Mouse (Mus musculus): ENCODE results near the gene Cacna1s. TPM values are rescaled to one million over a fixed set of nuclear protein-coding genes. Genes with fewer than 3 reads are reported as not detected.
A peak's percentile ranks its signal among the peaks of the same experiment; 100 is the strongest.

The Cacna1s gene
- polyA plus RNA-seq, 1 experiment: 3.4 TPM

- Histone ChIP-seq H3K4me3 (ENCODE audit: low read depth, low read length) (peak within 1 kb of the TSS; percentile 76), H3K36me3 (ENCODE audit: control insufficient read depth, insufficient read depth, low read length) (no peaks in the 10 kb centered on the region), H3K4me1 (ENCODE audit: control insufficient read depth, insufficient read depth, insufficient read length, low read length) (peaks cover 47% of the 10 kb centered on the region), H3K27me3 (ENCODE audit: control insufficient read depth, insufficient read depth, low read length) (no peaks in the 10 kb centered on the region), H3K27ac (ENCODE audit: insufficient read depth, low read depth, low read length) (peak within 1 kb of the TSS; percentile 77)
- 2% methylated on average over 42 of the region's 42 CpGs for WGBS
- no peak for TF ChIP-seq CTCF (IDR thresholded peaks at IDR 0.05; ENCODE audit: extremely low read depth, insufficient read length, insufficient replicate concordance, low read depth, low read length)
- TF ChIP-seq POLR2A (IDR thresholded peaks at IDR 0.05; ENCODE audit: low read depth, low read length): peak; percentile 79
These were observed 78.5 kb downstream of the Cacna1s start, which contains the start of gene Kif21b for GRCm38 (mm10) chr1:136130951-136131558. Gene Kif21b (plus strand): TSS chr1:136131389.

GRCm38 (mm10) chr1:136131603-136132291 lies 79.2 kb downstream of the Cacna1s start:
- whole genome bisulfite sequencing: 2% methylated on average over 43 of the region's 43 CpGs
- peak overlapping the region; percentile 76 for H3K4me3 ChIP-seq (ENCODE audit: low read depth, low read length)
- no peaks in the 10 kb centered on the region for H3K27me3 ChIP-seq (ENCODE audit: control insufficient read depth, insufficient read depth, low read length)
- TF ChIP-seq POLR2A (IDR thresholded peaks at IDR 0.05; ENCODE audit: low read depth, low read length): no peak
- TF ChIP-seq CTCF (IDR thresholded peaks at IDR 0.05; ENCODE audit: extremely low read depth, insufficient read length, insufficient replicate concordance, low read depth, low read length): no peak
- H3K27ac ChIP-seq (ENCODE audit: insufficient read depth, low read depth, low read length): peak overlapping the region; percentile 77
- peaks cover 49% of the 10 kb centered on the region for H3K4me1 ChIP-seq (ENCODE audit: control insufficient read depth, insufficient read depth, insufficient read length, low read length)
- no peaks in the 10 kb centered on the region for H3K36me3 ChIP-seq (ENCODE audit: control insufficient read depth, insufficient read depth, low read length)

- H3K4me1 ChIP-seq (ENCODE audit: control insufficient read depth, insufficient read depth, insufficient read length, low read length): peaks cover 48% of the 10 kb centered on the region
- TF ChIP-seq CTCF (IDR thresholded peaks at IDR 0.05; ENCODE audit: extremely low read depth, insufficient read length, insufficient replicate concordance, low read depth, low read length): no peak
- no peak for TF ChIP-seq POLR2A (IDR thresholded peaks at IDR 0.05; ENCODE audit: low read depth, low read length)
- no peaks in the 10 kb centered on the region for H3K27me3 ChIP-seq (ENCODE audit: control insufficient read depth, insufficient read depth, low read length)
- WGBS: 65% methylated on average over 10 of the region's 10 CpGs
- peak overlapping the region; percentile 77 for H3K27ac ChIP-seq (ENCODE audit: insufficient read depth, low read depth, low read length)
- H3K36me3 ChIP-seq (ENCODE audit: control insufficient read depth, insufficient read depth, low read length): no peaks in the 10 kb centered on the region
- H3K4me3 ChIP-seq (ENCODE audit: low read depth, low read length): peak overlapping the region; percentile 76
These were observed 80.0 kb downstream of the Cacna1s start for GRCm38 (mm10) chr1:136132386-136133201.

GRCm38 (mm10) chr1:136133570-136134240 lies 81.2 kb downstream of the Cacna1s start:
- peak overlapping the region; percentile 97 for H3K27ac ChIP-seq (ENCODE audit: insufficient read depth, low read depth, low read length)
- peaks cover 55% of the 10 kb centered on the region for H3K4me1 ChIP-seq (ENCODE audit: control insufficient read depth, insufficient read depth, insufficient read length, low read length)
- no peak for TF ChIP-seq CTCF (IDR thresholded peaks at IDR 0.05; ENCODE audit: extremely low read depth, insufficient read length, insufficient replicate concordance, low read depth, low read length)
- no peak for TF ChIP-seq POLR2A (IDR thresholded peaks at IDR 0.05; ENCODE audit: low read depth, low read length)
- WGBS: 22% methylated on average over 13 of the region's 13 CpGs
- H3K36me3 ChIP-seq (ENCODE audit: control insufficient read depth, insufficient read depth, low read length): no peaks in the 10 kb centered on the region
- no peaks in the 10 kb centered on the region for H3K27me3 ChIP-seq (ENCODE audit: control insufficient read depth, insufficient read depth, low read length)
- H3K4me3 ChIP-seq (ENCODE audit: low read depth, low read length): peak overlapping the region; percentile 39

GRCm38 (mm10) chr1:136134547-136134946 lies 82.0 kb downstream of the Cacna1s start:
- Histone ChIP-seq H3K27me3 (ENCODE audit: control insufficient read depth, insufficient read depth, low read length) (no peaks in the 10 kb centered on the region), H3K4me1 (ENCODE audit: control insufficient read depth, insufficient read depth, insufficient read length, low read length) (peaks cover 50% of the 10 kb centered on the region), H3K27ac (ENCODE audit: insufficient read depth, low read depth, low read length) (peak overlapping the region; percentile 97), H3K36me3 (ENCODE audit: control insufficient read depth, insufficient read depth, low read length) (no peaks in the 10 kb centered on the region), H3K4me3 (ENCODE audit: low read depth, low read length) (peak overlapping the region; percentile 6; the same call in 1 of the 2 replicates)
- WGBS: 76% methylated on average over 2 of the region's 2 CpGs
- TF ChIP-seq CTCF (IDR thresholded peaks at IDR 0.05; ENCODE audit: extremely low read depth, insufficient read length, insufficient replicate concordance, low read depth, low read length): no peak; the same call in 1 of the 2 replicates
- TF ChIP-seq POLR2A (IDR thresholded peaks at IDR 0.05; ENCODE audit: low read depth, low read length): no peak

- Histone ChIP-seq H3K36me3 (ENCODE audit: control insufficient read depth, insufficient read depth, low read length) (no peaks in the 10 kb centered on the region), H3K4me1 (ENCODE audit: control insufficient read depth, insufficient read depth, insufficient read length, low read length) (peaks cover 50% of the 10 kb centered on the region), H3K4me3 (ENCODE audit: low read depth, low read length) (peak overlapping the region; percentile 6; the same call in 1 of the 2 replicates), H3K27ac (ENCODE audit: insufficient read depth, low read depth, low read length) (peak overlapping the region; percentile 97), H3K27me3 (ENCODE audit: control insufficient read depth, insufficient read depth, low read length) (no peaks in the 10 kb centered on the region)
- TF ChIP-seq POLR2A (IDR thresholded peaks at IDR 0.05; ENCODE audit: low read depth, low read length): no peak
- no peak for TF ChIP-seq CTCF (IDR thresholded peaks at IDR 0.05; ENCODE audit: extremely low read depth, insufficient read length, insufficient replicate concordance, low read depth, low read length)
- 6% methylated on average over 1 of the region's 1 CpGs for WGBS
These were observed 82.5 kb downstream of the Cacna1s start for GRCm38 (mm10) chr1:136135046-136135445.

All from small intestine, adult 2 months (tissue).